Mouse (Mus musculus) hindbrain, embryonic 14.5 days (tissue): ENCODE data around the gene Lrrfip2. TPM values are rescaled to one million over a fixed set of nuclear protein-coding genes. Genes with fewer than 3 reads are reported as not detected.

Source experiments
- ATAC-seq: fragments of 200-750 bp; cut with Nextera tagmentation; 2 replicates; pipeline ENCODE4 v1.8.0; 2017; ENCODE audit warnings: moderate number of reproducible peaks, mild to moderate bottlenecking, moderate TSS enrichment, moderate library complexity; ENCODE audit not compliant: low FRiP score
- DNase-seq: peaks from one replicate; pipeline ENCODE4 v3.0.0-alpha.2; 2015; ENCODE audit warnings: low spot score
- H3K27ac ChIP-seq: fragments of 300-500 bp; sonication (generic); 2 replicates; pipeline ENCODE4 v1.5.1; 2014; ENCODE audit warnings: mild to moderate bottlenecking, moderate library complexity
- H3K27me3 ChIP-seq: fragments of 300-500 bp; sonication (generic); 2 replicates; pipeline ENCODE4 v1.6.1; 2014; ENCODE audit warnings: mild to moderate bottlenecking, low read length, mixed read lengths; ENCODE audit not compliant: control insufficient read depth, insufficient read depth
- H3K36me3 ChIP-seq: fragments of 300-500 bp; sonication (generic); replicated peaks from 2 replicates; pipeline ENCODE4 v1.6.1; 2014; ENCODE audit not compliant: control insufficient read depth, insufficient read depth
- H3K4me1 ChIP-seq: fragments of 300-500 bp; sonication (generic); replicated peaks from 2 replicates; pipeline ENCODE4 v1.6.1; 2014; ENCODE audit warnings: antibody characterized with exemption, low read length, mixed read lengths; ENCODE audit not compliant: control insufficient read depth, insufficient read depth
- H3K4me2 ChIP-seq: fragments of 300-500 bp; sonication (generic); replicated peaks from 2 replicates; pipeline ENCODE4 v1.6.1; 2014; ENCODE audit warnings: mild to moderate bottlenecking, moderate library complexity
- H3K4me3 ChIP-seq: fragments of 300-500 bp; sonication (generic); replicated peaks from 2 replicates; pipeline ENCODE4 v1.5.1; 2014; ENCODE audit warnings: mild to moderate bottlenecking, low read length
- H3K9ac ChIP-seq: fragments of 300-500 bp; sonication (generic); 2 replicates; pipeline ENCODE4 v1.6.1; 2014
- H3K9me3 ChIP-seq: fragments of 300-500 bp; sonication (generic); 2 replicates; pipeline ENCODE4 v1.6.1; 2016; ENCODE audit warnings: low read length; ENCODE audit not compliant: control insufficient read depth
- WGBS: fragments of 180-500 bp; shearing (Covaris S2); extraction: QIAGEN DNeasy Blood & Tissue Kit; methylation state at CpG from one replicate; pipeline ENCODE4 v1.1.7; 2014; 5-methylcytosine and 5-hydroxymethylcytosine counted together
- polyA plus RNA-seq: library from polyadenylated mRNA; unstranded; fragments of >200 nt; fragmentation: Nextera tagmentation; extraction: Ambion mirVana; gene quantifications from 2 replicates; pipeline ENCODE4 v1.2.1, GENCODE M21; 2014

The Lrrfip2 gene
- polyA plus RNA-seq, 1 experiment from 2014 or later: 40.5 TPM

GRCm38 (mm10) chr9:111166612-111167011 is 49.2 kb downstream of the Lrrfip2 start:
- DNase-seq: no peak
- Histone ChIP-seq H3K4me2 (no peak overlapping the region), H3K9me3 (no peaks in the 10 kb centered on the region), H3K36me3 (peaks cover 7% of the 10 kb centered on the region), H3K27me3 (no peaks in the 10 kb centered on the region), H3K27ac (no peak overlapping the region), H3K4me3 (no peak overlapping the region), H3K9ac (no peak overlapping the region), H3K4me1 (no peaks in the 10 kb centered on the region)
- ATAC-seq: no peak
- 45% methylated on average over 4 of the region's 4 CpGs for WGBS

DNA sequence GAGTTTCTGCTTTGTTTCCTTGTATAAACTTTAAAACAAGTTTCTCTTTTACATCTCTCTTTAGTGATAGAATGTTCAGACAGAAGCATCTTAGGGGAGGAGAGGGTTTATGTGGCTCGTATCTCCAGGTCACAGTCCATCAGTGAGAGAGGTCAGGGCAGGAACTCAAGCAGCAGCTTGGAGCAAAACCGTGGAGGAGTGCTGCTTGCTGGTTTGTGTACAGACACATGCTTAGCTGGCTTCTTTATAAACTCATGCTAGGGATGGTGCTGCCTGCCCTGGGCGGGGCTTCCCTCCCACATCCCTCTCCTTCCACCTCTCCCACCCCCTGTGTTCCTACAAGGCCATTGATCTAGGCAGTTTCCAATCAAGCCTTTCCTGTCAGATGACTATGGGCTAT is 53.0 kb downstream of the Lrrfip2 start:
- no peak for ATAC-seq
- no peak for DNase-seq
- H3K27ac ChIP-seq: no peak overlapping the region
- no peak overlapping the region for H3K4me3 ChIP-seq
- H3K9me3 ChIP-seq: no peaks in the 10 kb centered on the region
- H3K9ac ChIP-seq: no peak overlapping the region
- no peaks in the 10 kb centered on the region for H3K4me1 ChIP-seq
- H3K27me3 ChIP-seq: no peaks in the 10 kb centered on the region
- H3K36me3 ChIP-seq: no peaks in the 10 kb centered on the region
- 43% methylated on average over 3 of the region's 3 CpGs for WGBS
- H3K4me2 ChIP-seq: no peak overlapping the region

DNA sequence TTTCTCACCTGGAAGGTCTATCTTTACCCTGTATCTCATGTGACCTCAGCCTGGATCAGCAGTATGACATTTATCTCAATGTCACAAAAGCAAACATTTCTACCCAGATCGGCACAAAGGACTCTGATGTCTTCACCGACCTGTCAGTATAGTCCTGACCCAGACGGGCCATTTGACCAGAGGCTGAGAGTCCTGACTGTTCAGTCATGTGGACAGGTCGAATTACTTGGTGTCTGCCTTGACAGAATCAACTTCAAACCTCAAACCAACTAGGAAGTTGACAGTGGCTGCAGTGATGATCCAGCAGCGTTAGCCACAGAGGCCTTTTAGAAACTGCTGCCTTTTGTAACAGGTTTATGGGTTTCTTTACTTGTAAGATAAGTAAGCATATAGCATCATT is 56.7 kb downstream of the Lrrfip2 start:
- H3K9ac ChIP-seq: no peak overlapping the region
- WGBS: 83% methylated on average over 5 of the region's 5 CpGs
- H3K27ac ChIP-seq: no peak overlapping the region
- DNase-seq (no peak), ATAC-seq (no peak)
- no peaks in the 10 kb centered on the region for H3K4me1 ChIP-seq
- H3K4me3 ChIP-seq: no peak overlapping the region
- no peaks in the 10 kb centered on the region for H3K27me3 ChIP-seq
- no peak overlapping the region for H3K4me2 ChIP-seq
- H3K9me3 ChIP-seq: no peaks in the 10 kb centered on the region
- H3K36me3 ChIP-seq: no peaks in the 10 kb centered on the region

GRCm38 (mm10) chr9:111178971-111179370 is 61.6 kb downstream of the Lrrfip2 start:
- Histone ChIP-seq H3K4me2 (no peak overlapping the region), H3K4me3 (no peak overlapping the region), H3K9ac (no peak overlapping the region), H3K9me3 (no peaks in the 10 kb centered on the region), H3K27me3 (no peaks in the 10 kb centered on the region), H3K36me3 (no peaks in the 10 kb centered on the region), H3K27ac (no peak overlapping the region), H3K4me1 (no peaks in the 10 kb centered on the region)
- ATAC-seq (no peak), DNase-seq (no peak)
- 81% methylated on average over 5 of the region's 5 CpGs for WGBS

GRCm38 (mm10) chr9:111182176-111182575 is 64.8 kb downstream of the Lrrfip2 start:
- DNase-seq: no peak
- WGBS: 85% methylated on average over 3 of the region's 3 CpGs

GRCm38 (mm10) chr9:111184929-111185328 is 67.5 kb downstream of the Lrrfip2 start:
- no peak overlapping the region for H3K9ac ChIP-seq
- H3K4me1 ChIP-seq: peaks cover 9% of the 10 kb centered on the region
- H3K27me3 ChIP-seq: no peaks in the 10 kb centered on the region
- peak overlapping the region; percentile 26; the same call in 1 of the 2 replicates for H3K27ac ChIP-seq
- no peak overlapping the region for H3K4me2 ChIP-seq
- 7% methylated on average over 4 of the region's 4 CpGs for WGBS
- H3K4me3 ChIP-seq: no peak overlapping the region
- DNase-seq (no peak), ATAC-seq (no peak; the same call in 1 of the 2 replicates)
- no peaks in the 10 kb centered on the region for H3K9me3 ChIP-seq
- H3K36me3 ChIP-seq: peaks cover 14% of the 10 kb centered on the region

More at GRCm38 (mm10) chr9:111182176-111182575, 64.8 kb downstream of the Lrrfip2 start:
- ATAC-seq: no peak
- Histone ChIP-seq H3K4me1 (peaks cover 9% of the 10 kb centered on the region), H3K27me3 (no peaks in the 10 kb centered on the region), H3K36me3 (no peaks in the 10 kb centered on the region), H3K4me2 (no peak overlapping the region), H3K4me3 (no peak overlapping the region), H3K9me3 (no peaks in the 10 kb centered on the region), H3K9ac (no peak overlapping the region), H3K27ac (no peak overlapping the region)

GRCm38 (mm10) chr9:111186861-111187260 is 69.5 kb downstream of the Lrrfip2 start:
- no peak overlapping the region for H3K27ac ChIP-seq
- H3K27me3 ChIP-seq: no peaks in the 10 kb centered on the region
- WGBS: 76% methylated on average over 6 of the region's 6 CpGs
- no peak overlapping the region for H3K9ac ChIP-seq
- H3K4me2 ChIP-seq: no peak overlapping the region
- H3K36me3 ChIP-seq: peaks cover 23% of the 10 kb centered on the region
- H3K4me1 ChIP-seq: peaks cover 9% of the 10 kb centered on the region
- H3K9me3 ChIP-seq: no peaks in the 10 kb centered on the region
- DNase-seq: no peak
- ATAC-seq: no peak
- H3K4me3 ChIP-seq: no peak overlapping the region

DNA sequence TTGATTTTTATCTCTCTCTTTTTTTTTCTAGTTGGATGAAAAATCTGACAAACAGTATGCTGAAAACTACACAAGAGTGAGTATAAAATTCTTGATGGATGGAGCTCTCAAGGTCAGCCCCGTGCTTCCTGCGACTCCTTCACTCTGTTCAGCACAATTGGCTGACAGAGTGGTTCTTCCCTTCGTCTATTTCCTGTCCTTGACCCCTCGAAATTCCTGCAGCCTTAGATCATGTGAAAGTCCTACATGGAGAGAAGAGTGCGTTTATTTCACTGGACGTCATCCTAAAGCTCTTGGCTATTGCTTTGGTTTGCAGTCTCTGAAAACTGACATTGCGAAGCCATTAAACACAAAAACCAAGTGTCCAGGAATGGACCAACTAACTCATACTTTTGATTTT is 71.3 kb downstream of the Lrrfip2 start:
- no peak overlapping the region for H3K27ac ChIP-seq
- no peak overlapping the region for H3K9ac ChIP-seq
- H3K4me2 ChIP-seq: no peak overlapping the region
- peaks cover 9% of the 10 kb centered on the region for H3K4me1 ChIP-seq
- no peak overlapping the region for H3K4me3 ChIP-seq
- H3K27me3 ChIP-seq: no peaks in the 10 kb centered on the region
- H3K36me3 ChIP-seq: peaks cover 23% of the 10 kb centered on the region
- no peaks in the 10 kb centered on the region for H3K9me3 ChIP-seq
- DNase-seq (no peak), ATAC-seq (no peak)
- WGBS: 91% methylated on average over 7 of the region's 7 CpGs

- no peak overlapping the region for H3K9ac ChIP-seq
- H3K4me2 ChIP-seq: no peak overlapping the region
- no peak overlapping the region for H3K27ac ChIP-seq
- H3K36me3 ChIP-seq: peaks cover 23% of the 10 kb centered on the region
- ATAC-seq (no peak), DNase-seq (no peak)
- 90% methylated on average over 2 of the region's 2 CpGs for WGBS
- H3K4me1 ChIP-seq: no peaks in the 10 kb centered on the region
- H3K4me3 ChIP-seq: no peak overlapping the region
- H3K9me3 ChIP-seq: no peaks in the 10 kb centered on the region
- no peaks in the 10 kb centered on the region for H3K27me3 ChIP-seq
Observed at GRCm38 (mm10) chr9:111193211-111193610, 75.8 kb downstream of the Lrrfip2 start.

DNA sequence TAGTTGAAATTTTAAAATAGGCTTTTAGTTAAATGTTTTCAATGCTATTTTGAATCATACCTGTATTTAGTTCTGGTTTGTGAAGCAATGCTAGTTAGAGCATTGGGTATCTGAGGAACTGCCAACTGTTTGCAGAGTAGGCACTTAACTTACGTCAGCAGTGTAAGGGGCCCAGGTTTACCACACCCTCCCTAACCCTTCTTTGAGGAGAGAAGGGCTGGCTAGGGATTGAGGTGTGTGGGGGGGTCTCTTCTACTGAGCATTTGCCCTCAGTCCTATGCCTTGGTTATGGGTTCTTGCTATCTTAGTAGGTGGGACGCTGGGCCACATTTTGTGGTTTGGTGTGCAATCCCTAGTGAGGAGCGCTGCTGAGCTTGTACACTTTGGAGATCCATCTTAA is 79.7 kb downstream of the Lrrfip2 start:
- no peak for DNase-seq
- 97% methylated on average over 3 of the region's 3 CpGs for WGBS
- Histone ChIP-seq H3K36me3 (peaks cover 23% of the 10 kb centered on the region), H3K27ac (no peak overlapping the region), H3K9ac (no peak overlapping the region), H3K27me3 (no peaks in the 10 kb centered on the region), H3K4me1 (no peaks in the 10 kb centered on the region), H3K9me3 (no peaks in the 10 kb centered on the region), H3K4me3 (no peak overlapping the region), H3K4me2 (no peak overlapping the region)
- no peak for ATAC-seq
